Mouse (Mus musculus) adrenal gland, postnatal 36 days (tissue): Measurements from ENCODE around the gene Fat3. TPM values are rescaled to one million over a fixed set of nuclear protein-coding genes. Genes with fewer than 3 reads are reported as not detected.

Source experiments
- DNase-seq, 2 experiments: peaks; one replicate each; pipeline ENCODE4 v3.0.0; 2021; ENCODE audit warnings: mixed read lengths in 1 of 2
- total RNA-seq, 2 experiments: library from RNA; stranded (reverse); gene quantifications; 2 replicates each; pipeline ENCODE4 v1.2.3; 2021

Gene Fat3
- total RNA-seq, 2 experiments from 2014 or later: 3.2 to 5.0 TPM

DNA sequence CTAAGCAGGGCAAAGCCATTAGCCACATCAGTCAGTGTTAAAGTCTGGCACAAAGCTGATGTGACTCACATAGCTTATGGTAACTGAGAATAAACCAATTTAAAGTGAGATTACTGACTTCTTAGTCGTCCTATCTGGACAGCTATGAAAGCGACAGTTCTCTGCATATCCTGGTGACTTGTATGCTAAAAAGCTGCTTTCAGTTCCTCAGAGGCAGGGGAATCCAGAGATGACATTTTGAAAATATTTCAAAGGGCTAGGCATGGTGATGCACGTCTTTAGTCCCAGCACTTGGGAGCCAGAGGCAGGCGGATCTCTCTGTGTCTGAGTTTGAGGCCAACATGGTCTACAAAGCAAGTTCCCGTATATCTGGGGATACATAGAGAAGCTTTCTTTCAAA lies 272.2 kb downstream of the Fat3 start:
- no peak for DNase-seq

DNA sequence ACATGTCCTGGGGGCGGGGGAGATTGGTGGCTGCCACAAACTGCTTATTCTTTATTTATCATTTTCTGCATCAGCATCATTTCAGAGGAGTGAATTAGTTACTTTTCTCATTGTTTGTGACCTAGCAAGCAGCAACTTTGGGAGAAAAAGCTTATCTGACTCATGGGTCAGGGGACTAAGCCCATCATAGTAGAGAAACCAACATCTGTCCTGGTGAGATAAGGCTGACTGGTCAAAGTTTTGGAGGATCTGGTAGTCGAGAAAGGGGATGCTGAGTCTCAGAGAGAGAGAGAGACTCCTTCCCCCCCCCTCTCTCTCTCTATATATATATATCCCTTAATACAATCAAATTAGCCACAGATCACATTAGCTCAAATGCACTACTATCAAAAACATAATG lies 273.7 kb downstream of the Fat3 start:
- DNase-seq: no peak

DNA sequence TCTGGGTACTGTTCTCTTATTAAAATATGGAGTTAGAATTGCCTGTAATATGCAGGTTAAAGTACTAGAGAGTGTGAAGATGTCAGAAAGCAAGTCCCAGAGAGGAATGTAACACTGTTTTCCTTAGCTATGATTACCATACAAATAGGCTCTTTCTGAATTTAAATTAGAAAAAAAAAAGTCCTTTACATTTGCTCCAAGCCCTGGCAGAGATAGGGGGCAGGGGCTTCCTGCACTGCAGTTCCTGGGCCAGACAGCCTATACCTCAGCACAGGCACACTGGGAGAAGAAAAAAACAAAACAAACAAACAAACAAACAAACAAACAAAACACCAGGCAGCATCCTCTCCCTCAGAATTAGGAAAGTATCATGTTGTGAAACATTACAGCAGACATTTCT lies 274.5 kb downstream of the Fat3 start:
- no peak for DNase-seq

DNA sequence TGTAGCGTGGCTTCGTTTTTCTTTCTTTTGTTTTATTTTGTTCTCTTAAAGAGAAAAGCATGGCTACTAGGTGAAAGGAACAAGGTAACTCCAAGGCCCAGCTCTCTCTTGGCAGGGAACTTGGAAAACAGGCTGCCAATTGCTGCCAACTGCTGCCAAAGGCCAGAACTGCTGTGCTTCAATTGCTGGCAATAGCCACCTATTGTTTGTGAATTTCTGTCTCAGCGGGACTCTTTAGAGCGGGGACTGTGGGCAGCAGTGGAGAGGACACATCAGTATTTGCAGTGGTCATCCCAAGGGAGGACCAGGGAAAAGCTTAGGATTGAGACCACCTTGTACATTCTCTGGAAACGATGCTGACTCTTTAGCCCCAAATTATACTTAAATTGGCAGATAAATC lies 279.2 kb downstream of the Fat3 start:
- peak; percentile 57 to 61 for DNase-seq

DNA sequence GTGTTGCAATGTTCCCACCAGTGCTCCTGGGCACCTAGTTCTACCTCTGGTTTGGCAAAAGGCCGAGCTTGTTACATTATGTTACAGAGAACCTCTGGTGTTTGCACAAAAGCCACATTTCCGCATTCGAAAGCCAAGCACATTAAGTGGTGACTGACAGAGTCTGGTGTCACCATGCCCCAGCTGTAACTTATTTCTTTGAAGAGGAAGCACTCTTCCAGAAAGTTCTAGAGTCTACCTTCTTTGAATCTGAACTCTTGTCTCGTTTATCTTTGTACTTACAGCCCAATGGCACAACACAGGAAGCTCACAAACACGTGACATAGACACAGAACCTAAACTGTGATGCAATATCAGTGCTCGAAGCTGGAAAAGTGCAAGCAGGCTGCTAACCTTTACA lies 284.9 kb downstream of the Fat3 start:
- DNase-seq: peak in 1 of 2 experiments; percentile 7

DNA sequence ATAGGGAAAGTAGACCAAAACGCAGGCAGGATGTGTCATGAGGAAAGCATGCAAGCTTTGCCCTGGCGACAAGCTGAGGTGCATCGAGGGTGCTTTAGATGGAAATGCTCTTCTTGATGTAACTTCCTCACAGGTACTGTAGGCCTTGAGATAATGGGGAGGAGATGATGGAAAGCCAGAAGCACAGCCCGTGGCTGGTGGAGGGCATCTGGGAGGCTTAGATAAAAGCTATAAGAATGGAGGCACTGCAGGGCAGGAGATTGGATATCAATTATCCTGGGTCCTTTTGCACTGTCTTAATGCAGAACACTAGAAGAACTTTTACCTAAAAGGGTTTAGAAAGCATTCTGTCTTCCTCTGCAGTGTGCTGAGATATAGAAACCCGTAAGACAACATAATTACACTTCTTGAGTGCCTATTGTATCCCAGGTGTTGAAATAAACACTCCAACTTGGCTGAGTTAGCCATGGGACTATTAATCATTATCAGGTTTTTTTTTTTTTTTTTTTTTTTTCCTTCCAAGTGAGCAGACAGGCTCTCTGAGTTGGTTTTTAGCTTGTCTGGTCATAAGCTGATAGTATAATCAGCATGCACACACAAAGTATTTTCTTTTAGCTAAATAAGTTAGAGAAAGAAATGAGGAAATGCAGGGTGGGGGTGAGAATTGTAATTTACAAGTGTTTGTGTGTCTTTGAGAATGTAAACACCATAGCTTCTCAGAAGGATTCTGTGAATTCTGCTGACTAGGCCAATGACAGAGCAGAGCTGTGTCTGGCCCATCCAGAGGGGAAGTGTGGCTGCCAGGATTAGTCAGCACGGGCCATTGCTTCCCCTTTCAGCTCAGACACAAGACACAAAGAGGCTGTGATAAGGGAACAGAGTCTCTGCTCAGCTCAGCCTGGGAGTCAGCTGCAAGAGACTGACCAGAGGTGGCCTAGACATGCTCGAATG lies 286.1 kb downstream of the Fat3 start:
- DNase-seq: peak; percentile 47 to 52

DNA sequence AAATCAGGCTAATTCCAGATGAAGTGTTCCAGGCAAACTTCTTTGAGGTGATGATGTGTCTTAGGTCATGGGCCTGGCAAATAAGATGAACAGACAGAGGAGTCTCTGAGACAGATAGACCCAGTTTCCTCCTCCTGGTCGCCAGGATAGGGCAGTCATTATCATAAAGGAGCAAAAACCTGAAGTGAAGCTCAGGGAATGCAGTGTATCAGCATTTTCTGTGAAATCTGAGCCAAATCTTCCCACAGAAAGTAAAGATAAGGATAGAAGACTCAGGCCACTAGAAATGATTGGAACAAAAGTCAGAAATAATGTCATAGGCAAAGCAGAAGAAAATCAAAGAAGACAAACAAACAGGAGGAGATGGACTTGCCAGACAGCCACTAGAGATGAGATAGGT lies 287.8 kb downstream of the Fat3 start:
- no peak for DNase-seq

DNA sequence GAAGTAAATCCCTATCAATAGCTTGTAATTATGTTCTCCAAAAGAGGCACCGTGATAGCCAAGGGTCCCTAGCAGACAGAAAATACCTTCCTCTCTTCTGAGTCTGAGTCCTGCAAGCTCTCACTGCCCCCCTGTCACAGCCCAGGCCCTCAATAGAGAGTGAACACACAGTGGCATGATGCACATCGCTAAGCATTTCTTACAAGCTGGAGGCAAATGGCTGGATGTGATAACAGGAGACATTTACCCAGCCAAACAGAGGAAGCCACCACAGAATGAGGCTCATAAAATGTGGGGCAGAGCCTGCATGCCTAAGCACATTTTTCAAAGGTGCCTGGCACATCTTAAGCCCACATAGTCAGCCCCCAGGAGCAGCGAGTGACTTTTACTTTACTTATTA lies 288.5 kb downstream of the Fat3 start:
- DNase-seq: no peak

DNA sequence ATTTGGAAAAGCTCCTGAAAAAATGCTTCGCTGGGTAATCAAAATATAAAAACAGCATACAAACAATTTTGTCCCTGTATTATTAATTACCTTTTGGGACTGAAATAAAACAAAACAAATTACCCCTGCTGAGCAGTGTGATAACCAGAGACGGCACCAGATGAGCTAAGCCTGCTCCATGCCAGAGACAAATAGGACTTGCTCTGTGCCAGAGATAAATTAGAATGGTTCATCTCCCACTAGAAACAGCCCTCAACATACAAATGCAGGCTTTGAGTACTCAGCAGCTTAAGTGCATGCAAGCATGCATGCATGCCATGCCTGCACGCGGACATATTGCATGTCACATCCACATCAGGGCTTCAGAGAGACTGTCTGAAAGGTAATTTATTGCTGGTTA lies 288.9 kb downstream of the Fat3 start:
- DNase-seq: no peak

DNA sequence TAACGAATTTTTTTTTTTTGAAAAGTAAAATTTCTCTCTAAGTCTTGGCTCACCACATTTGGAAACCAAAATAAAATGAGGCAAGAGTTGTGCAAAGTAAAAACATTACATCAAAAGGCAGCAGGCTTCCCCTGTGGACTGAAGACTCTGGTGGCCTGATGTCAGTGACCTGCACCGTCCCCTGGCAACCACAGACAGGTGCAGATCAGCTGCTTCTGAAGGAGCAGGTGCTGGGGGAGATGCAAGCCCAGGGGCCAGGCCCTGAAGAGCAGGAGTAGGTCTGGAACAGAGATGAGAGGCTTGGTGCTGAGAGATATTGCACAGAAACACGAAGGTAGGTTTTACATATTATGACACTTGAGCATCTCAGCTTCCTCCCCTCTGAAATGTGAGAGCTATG lies 289.6 kb downstream of the Fat3 start:
- DNase-seq: no peak

DNA sequence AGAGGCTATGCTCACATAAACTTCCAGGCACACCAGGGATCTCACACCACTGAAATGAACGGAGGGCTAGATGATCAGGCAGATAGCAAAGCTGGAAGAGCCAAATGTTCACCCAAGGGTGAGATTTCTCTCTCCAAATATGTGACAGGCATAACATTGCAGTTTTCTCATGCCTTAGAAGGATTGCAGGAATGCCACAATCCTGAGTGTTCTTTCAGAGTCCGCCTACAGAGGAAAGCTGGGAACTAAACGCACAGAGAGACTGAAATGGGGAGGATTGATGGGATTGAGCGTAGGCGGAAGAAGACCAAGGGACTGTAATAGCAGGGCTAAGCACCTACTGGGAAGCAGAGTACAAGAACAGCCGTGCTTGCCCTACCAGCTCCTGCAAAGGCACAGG lies 298.8 kb downstream of the Fat3 start:
- DNase-seq: no peak

DNA sequence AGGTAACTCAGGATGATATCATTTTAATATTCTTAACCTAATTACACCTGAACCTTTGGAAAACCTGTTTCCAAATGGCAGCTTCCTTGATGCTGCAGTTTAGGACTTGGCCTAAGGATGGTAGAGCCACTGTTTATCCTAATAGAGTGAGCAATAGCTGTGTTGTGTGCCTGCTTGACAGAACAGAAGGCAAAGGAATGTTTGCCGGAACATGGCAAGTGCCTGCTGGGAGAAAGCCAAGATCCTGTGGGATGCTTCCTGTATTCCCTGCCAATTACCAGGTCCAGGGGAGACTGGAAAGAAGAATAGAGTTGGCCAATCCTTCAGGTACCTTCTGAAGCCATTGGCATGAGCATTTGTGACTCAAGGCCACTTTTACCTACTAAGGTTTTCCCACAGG lies 300.1 kb downstream of the Fat3 start:
- DNase-seq: no peak

DNA sequence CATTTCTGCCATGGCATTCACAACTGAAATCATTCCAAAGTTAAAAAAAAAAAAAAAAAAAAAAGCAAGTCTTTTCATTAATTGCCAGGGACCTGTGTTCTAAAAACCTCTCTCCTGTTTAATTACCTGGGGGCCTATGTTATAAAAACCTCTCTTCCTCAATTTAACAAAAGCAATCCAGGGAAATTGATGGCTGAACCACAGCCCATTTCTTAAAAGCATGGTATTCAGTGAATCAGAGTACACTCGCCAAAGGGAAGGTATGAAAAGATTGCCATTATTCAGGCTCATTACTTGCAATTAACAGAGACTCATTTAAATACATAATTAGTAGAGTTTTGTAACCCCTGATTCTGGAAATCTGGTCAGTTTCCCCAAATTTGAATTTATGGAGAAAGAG lies 314.6 kb downstream of the Fat3 start:
- DNase-seq: no peak

DNA sequence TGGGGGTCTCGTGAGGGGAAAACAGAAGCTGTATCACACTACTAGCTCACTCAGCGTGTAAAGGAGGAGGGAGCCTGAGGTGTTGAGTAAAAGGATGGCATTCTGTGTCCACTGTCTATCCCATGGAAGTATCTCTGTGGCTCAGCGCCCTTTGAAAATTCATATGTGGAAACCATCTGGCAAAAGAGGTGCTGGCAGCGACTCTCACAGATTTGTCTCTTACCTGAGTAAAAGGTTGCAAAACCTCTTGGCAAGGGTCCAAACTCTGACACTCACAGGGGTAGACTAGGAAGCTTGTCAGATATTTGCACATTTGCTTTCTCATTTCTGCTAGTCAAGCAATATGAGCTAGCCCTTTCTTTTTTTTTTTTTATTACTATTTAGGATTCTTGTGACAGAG lies 331.8 kb downstream of the Fat3 start:
- no peak for DNase-seq

DNA sequence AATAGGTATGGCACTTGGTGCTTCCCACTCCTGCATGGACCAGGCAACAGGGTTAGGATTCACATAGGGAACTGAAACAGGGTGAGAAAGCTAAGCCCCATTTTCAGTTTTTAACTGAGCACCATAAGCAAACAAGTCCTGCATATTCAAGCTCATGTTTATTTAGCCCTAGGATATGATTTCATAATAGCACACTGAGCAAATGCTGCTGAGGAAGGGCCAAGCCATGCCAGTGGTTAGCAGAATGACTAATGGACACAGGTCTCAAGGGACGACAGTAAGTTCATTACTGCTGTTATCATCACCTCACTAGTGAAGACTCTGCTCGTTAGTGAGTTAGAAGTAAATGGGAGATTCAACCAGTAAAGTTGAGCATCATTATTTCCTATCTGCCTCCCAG lies 333.0 kb downstream of the Fat3 start:
- DNase-seq: no peak

DNA sequence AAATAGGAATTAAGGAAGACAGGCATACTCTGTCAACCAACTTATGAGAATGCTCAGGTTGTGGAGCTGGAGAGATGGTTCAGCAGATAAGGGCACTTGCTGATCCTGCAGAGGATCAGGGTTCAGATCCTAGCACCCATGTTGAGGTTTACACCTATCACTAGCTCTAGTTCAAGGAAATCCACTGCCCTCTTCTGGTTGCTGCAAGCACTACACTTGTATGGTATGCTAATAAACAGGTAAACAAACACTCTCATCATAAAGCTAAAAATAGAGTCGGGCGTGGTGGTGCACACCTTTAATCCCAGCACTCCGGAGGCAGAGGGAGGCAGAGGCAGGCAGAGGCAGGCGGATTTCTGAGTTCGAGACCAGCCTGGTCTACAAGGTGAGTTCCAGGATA lies 341.7 kb downstream of the Fat3 start:
- DNase-seq: no peak

DNA sequence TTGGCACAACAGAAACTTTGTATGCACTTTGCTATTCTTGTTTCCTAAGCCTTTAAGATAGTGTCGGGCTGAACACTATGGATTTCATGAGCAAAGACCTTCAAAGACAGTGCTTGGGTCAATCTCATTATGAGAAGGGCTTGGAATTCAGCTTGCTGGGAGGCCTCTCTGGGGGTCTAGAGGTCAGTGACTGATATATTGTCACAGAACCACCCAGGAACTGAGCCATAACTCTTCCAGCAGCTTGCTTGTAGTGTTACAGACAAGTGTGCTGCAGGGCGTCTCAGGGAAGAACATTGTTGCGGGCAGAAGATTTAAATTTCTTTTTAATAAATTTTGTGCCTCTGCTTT lies 347.5 kb downstream of the Fat3 start:
- DNase-seq: no peak

DNA sequence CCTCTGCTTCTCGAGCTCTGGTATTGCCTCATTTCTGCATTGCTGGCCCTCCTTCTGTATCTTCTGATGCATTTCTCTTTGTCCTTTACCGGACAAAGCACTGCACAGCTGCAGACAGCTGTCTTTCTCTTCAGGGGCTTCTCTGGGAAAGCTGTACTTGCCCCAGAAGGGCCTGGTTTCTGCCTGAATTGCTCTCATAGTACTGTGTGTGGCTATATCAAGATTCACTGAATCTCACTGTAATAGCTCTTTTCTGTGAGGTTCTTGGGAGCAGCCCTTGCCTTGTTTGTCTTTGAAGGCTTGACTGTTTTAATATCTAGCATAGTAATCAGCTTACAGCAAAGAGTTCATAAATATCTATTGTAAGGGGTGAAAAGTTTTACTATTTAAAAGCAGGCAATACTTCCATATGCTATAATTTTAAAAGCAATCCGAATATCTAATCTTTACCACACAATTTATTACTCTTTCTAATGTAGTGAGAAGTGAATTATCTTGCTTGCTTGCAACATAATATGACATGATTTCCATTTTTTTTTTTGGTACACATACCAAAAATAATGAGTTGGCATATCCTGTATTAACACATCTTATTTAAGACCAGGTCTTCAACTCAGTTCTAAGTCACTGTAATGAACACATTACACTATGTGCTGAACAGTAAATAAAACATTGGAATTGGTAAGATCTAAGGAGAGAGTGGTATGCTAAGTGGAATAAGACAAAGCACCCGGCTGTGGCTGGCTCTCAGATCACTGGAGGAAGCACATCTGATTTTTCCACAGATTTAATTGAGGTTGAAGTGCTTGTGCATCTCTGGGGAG lies 348.1 kb downstream of the Fat3 start:
- no peak for DNase-seq

DNA sequence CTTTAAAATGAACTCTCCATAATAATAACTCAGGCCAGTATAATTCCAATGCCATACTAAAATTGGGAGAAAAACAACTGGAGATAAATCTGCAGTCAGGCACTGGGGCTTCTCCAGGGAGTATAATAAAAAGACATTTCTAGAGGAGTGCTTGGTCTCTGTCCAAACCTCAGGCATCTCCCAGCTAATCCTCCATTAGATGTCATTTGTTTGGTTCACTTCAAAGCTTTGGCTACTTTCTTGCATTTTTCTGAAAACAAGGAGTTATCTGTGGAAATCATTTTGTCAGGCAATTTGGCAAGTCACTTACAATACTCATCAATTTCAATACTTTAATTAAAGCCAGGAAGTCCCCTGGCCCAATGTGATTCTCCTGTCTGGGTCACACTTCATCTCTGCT lies 351.0 kb downstream of the Fat3 start:
- DNase-seq: no peak

DNA sequence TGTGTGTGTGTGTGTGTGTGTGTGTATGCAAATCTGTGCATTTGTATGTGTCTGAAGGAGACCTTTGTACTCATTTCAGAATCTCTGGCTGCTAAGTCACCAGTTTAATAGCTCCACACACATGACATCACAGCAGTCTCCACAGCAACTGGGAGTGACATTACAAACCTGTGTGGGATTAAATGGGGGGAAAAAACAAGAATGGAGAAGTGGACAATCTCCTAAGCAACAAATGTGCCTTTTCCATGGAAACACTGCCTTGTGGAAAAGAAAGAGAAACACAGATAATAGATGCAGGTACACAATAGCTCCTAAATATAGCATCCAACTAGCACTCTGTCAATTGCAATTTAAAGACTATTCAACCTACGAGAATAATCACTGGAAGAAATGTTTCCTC lies 353.4 kb downstream of the Fat3 start:
- DNase-seq: no peak

DNA sequence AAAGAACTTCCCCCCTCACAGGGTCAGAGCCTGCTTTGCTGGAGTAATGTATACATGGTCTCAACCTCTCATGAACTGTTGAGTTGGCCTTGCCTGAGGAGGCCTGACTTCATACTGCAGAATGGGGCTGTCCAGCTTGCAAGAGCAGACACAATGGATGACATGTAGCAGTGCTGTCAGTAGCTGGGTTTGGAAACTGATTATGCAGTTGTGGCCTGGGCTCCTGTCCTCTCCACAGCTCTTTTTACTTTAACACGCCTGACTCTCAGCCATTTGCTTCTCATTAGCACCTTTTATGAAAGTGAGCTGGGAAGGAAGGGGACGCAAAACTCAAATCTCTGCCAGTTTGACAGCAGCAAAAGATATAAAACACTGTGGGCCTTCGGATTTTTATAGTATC lies 356.4 kb downstream of the Fat3 start:
- no peak for DNase-seq

DNA sequence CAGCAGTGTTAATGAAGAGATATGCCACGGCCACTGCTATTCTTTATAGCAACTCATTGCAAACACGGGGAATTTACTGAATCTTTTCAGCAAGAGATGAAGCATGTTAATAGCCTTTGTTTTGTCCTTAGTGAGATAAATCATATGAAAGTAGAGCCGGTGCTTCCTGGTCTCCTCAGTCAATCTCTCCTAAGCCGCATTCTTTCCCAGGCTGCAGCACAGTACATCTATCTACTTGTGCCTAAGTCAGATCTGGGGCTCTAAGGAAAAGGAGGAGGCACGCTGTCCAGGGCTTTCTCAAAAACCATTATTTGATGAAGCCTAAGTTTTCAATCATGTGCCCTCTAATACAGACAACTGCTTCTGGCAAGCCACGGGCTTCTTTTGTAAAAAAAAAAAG lies 361.8 kb downstream of the Fat3 start:
- DNase-seq: no peak

DNA sequence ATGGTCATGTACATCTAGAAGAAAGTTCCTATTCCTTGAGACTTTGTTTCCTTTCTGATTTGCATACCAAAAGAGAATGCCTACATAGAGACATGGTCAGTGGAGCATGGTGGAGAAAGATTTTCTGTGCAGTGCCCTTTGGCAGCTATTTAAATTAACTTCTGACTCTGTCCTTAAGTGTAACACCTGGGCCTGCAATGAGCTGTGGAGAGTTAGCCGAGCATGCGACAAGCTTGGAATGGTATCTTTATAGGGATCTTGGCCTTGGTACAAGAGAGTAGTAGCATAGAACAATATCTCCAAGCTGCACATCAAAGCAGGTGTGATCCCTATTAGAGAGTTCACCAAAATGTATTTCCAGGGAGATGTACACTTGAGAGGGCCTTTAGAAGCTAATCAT lies 368.0 kb downstream of the Fat3 start:
- DNase-seq: no peak

DNA sequence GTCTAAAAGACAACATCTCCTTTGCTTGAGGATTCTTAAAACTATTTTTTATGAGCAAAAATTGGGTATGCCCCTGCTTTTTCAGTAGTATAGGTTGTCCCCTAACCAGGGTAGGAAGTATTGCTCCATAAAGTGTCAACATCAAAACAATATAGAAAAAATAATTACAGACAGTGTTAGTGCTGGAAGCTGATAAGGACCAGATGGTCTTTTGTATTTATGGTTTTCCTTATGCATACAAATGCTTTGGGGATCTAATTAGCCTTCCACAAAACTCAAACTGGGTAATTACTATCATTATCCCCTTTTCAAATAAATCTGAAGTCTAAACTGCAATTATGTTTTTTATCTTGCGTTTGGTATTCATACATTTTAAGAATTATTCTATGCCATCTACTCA lies 368.5 kb downstream of the Fat3 start:
- no peak for DNase-seq
